Mouse (Mus musculus) colon, adult 2 months (tissue): Measurements from ENCODE around the gene Mypn. TPM values are rescaled to one million over a fixed set of nuclear protein-coding genes. Genes with fewer than 3 reads are reported as not detected.

ENCODE experiments used
- polyA plus RNA-seq: library from polyadenylated mRNA; depleted of rRNA; stranded (reverse); fragments of >200 nt; gene quantifications from 2 replicates; pipeline ENCODE4 v1.2.3, GENCODE M21; 2012; rRNA removed

The Mypn gene
- polyA plus RNA-seq = 0.13 and 0.14 TPM in 2 replicates

GRCm38 (mm10) chr10:63203728-63204127 is at the start of gene Mypn:
Mypn (minus strand) TSS chr10:63203952.

GRCm38 (mm10) chr10:63243493-63244054 is 39.8 kb upstream of the Mypn start, which contains the start of gene Herc4:
Herc4 (plus strand) TSS chr10:63243810.

GRCm38 (mm10) chr10:63099521-63099920 is 104.2 kb downstream of the Mypn start, which contains the start of gene Atoh7:
Atoh7 (plus strand) TSS chr10:63099651.

Other genes starting within 250 kb of the Mypn start
- gene Rufy2, start 223.7 kb downstream of the Mypn start, polyA plus RNA-seq = 1.6 and 2.1 TPM in 2 replicates
- gene Hnrnph3, start 179.7 kb downstream of the Mypn start, polyA plus RNA-seq = 4.2 and 5.1 TPM in 2 replicates
- 9.1 and 9.5 TPM in 2 replicates for gene Pbld2, start 179.6 kb downstream of the Mypn start, polyA plus RNA-seq
- 3.2 and 3.5 TPM in 2 replicates for gene Pbld1, start 143.8 kb downstream of the Mypn start, polyA plus RNA-seq
- 0.17 and 0.21 TPM in 2 replicates for gene Atoh7, start 104.3 kb downstream of the Mypn start, polyA plus RNA-seq
- 10.5 and 11.1 TPM in 2 replicates for gene Herc4, start 39.9 kb upstream of the Mypn start, polyA plus RNA-seq
- 3.3 and 4.5 TPM in 2 replicates for gene Sirt1, start 177.8 kb upstream of the Mypn start, polyA plus RNA-seq
- gene Dnajc12, start 178.5 kb upstream of the Mypn start, polyA plus RNA-seq = 0.64 and 1.6 TPM in 2 replicates
- gene Gm7075, start 217.8 kb upstream of the Mypn start, polyA plus RNA-seq = not detected in 2 replicates
- 0.26 and 0.28 TPM in 2 replicates for gene Ctnna3, start 226.1 kb upstream of the Mypn start, polyA plus RNA-seq